Mouse (Mus musculus) megakaryocyte-erythroid progenitor cell, adult 5-6 weeks (primary cell): ENCODE results near the gene Lta. TPM values are rescaled to one million over a fixed set of nuclear protein-coding genes. Genes with fewer than 3 reads are reported as not detected.

Source experiments
- ATAC-seq: replicated peaks from 2 replicates; pipeline ENCODE4 v1.8.0; 2016; ENCODE audit warnings: mild to moderate bottlenecking, inconsistent platforms; ENCODE audit not compliant: severe bottlenecking, poor library complexity, low FRiP score, low TSS enrichment
- total RNA-seq, 2 experiments: library from RNA; stranded (forward) in 1 of 2; stranded (reverse) in 1 of 2; fragments of 200-1000, 215-1000 nt in 1 of 2; fragments of >200 nt in 1 of 2; fragmentation: Nextera tagmentation in 1 of 2; gene quantifications; 2 replicates each; pipeline ENCODE4 v1.2.3; 2014 to 2017

The Lta gene
- total RNA-seq (2014; fragmentation: Nextera tagmentation) (0.45 TPM in 1 of 2 replicates, not detected in the other), total RNA-seq (2017) (not detected in 2 replicates)

- ATAC-seq, result no peak
Observed at GRCm38 (mm10) chr17:35204494-35205379, at the start of gene Lta. TSS of gene Lta (minus strand) at chr17:35205351.

GRCm38 (mm10) chr17:35254241-35255098 lies 49.3 kb upstream of the Lta start:
- ATAC-seq, result peak; percentile 41; the same call in 1 of the 2 replicates

GRCm38 (mm10) chr17:35253293-35254093 lies 48.3 kb upstream of the Lta start:
- no peak for ATAC-seq

- no peak for ATAC-seq
Observed at GRCm38 (mm10) chr17:35252619-35253292, 47.6 kb upstream of the Lta start.

- ATAC-seq, result no peak
Observed at GRCm38 (mm10) chr17:35251981-35252380, 46.8 kb upstream of the Lta start.

GRCm38 (mm10) chr17:35251162-35251719 lies 46.1 kb upstream of the Lta start:
- no peak for ATAC-seq

GRCm38 (mm10) chr17:35250348-35251120 lies 45.4 kb upstream of the Lta start:
- ATAC-seq, result no peak

GRCm38 (mm10) chr17:35249451-35250197 lies 44.5 kb upstream of the Lta start:
- no peak for ATAC-seq

GRCm38 (mm10) chr17:35248986-35249385 lies 43.8 kb upstream of the Lta start:
- no peak for ATAC-seq

GRCm38 (mm10) chr17:35247144-35247543 lies 42.0 kb upstream of the Lta start:
- ATAC-seq, result no peak

- peak; percentile 25; the same call in 1 of the 2 replicates for ATAC-seq
Observed at GRCm38 (mm10) chr17:35245731-35246623, 40.8 kb upstream of the Lta start.

- ATAC-seq, result no peak
Observed at GRCm38 (mm10) chr17:35244999-35245398, 39.8 kb upstream of the Lta start.

- ATAC-seq, result peak; percentile 19; the same call in 1 of the 2 replicates
Observed at GRCm38 (mm10) chr17:35243086-35243485, 37.9 kb upstream of the Lta start.

- peak; percentile 65 for ATAC-seq
Observed at GRCm38 (mm10) chr17:35242015-35242941, 37.1 kb upstream of the Lta start.
